Mouse (Mus musculus) bone marrow, adult 2 months (tissue): ENCODE results near the gene Ptma. TPM values are rescaled to one million over a fixed set of nuclear protein-coding genes. Genes with fewer than 3 reads are reported as not detected.

Experiments used
- H3K27ac ChIP-seq: fragments of 200-500 bp; 2 replicates; pipeline ENCODE4 v1.5.1; 2012; ENCODE audit warnings: low read depth, mild to moderate bottlenecking, control low read depth, inconsistent platforms, low read length; ENCODE audit not compliant: control insufficient read depth, poor library complexity, insufficient read depth
- H3K4me1 ChIP-seq: fragments of 200-500 bp; 2 replicates; pipeline ENCODE4 v1.6.1; 2011; ENCODE audit warnings: low read length; ENCODE audit not compliant: control insufficient read depth, insufficient read depth
- H3K4me3 ChIP-seq: fragments of 200-500 bp; replicated peaks from 2 replicates; pipeline ENCODE3; 2011; ENCODE audit warnings: mild to moderate bottlenecking, low read depth, low read length, control low read depth; ENCODE audit not compliant: control insufficient read depth
- CTCF ChIP-seq: fragments of 200-500 bp; IDR thresholded peaks from 2 replicates; pipeline ENCODE4 v1.5.1; 2011; ENCODE audit warnings: low read length, control low read depth; ENCODE audit not compliant: control insufficient read depth, insufficient read depth
- POLR2A ChIP-seq: fragments of 200-500 bp; IDR thresholded peaks from 2 replicates; pipeline ENCODE4 v1.6.1; 2011; ENCODE audit warnings: low read depth, mild to moderate bottlenecking, control low read depth, low read length, borderline replicate concordance; ENCODE audit not compliant: control insufficient read depth
- WGBS: fragments of 180-500 bp; shearing (Covaris S2); methylation state at CpG from one replicate; pipeline ENCODE4 v1.1.7; 2018; 5-methylcytosine and 5-hydroxymethylcytosine counted together
- polyA plus RNA-seq: library from polyadenylated mRNA; stranded (reverse); fragments of >200 nt; gene quantifications from 2 replicates; pipeline ENCODE4 v1.2.4, GENCODE M21; 2011; ENCODE audit warnings: low replicate concordance; ENCODE audit not compliant: missing spikeins, insufficient read depth, insufficient read length

Ptma gene
- polyA plus RNA-seq, 1 experiment = 1,395 TPM

GRCm38 (mm10) chr1:86527599-86528486, 1.3 kb downstream of the Ptma start:
- under 1% methylated on average over 89 of the region's 89 CpGs for WGBS
- H3K27ac ChIP-seq = peak overlapping the region; percentile 92
- peaks cover 4% of the 10 kb centered on the region; the same call in 1 of the 2 replicates for H3K4me1 ChIP-seq
- peak overlapping the region; percentile 86 for H3K4me3 ChIP-seq
- TF ChIP-seq CTCF = peak; percentile 60
- TF ChIP-seq POLR2A = peak; percentile 43; the same call in 1 of the 2 replicates

GRCm38 (mm10) chr1:86528571-86529180, 2.1 kb downstream of the Ptma start:
- Histone ChIP-seq H3K4me3 (peak overlapping the region; percentile 86), H3K27ac (peak overlapping the region; percentile 92), H3K4me1 (peaks cover 4% of the 10 kb centered on the region; the same call in 1 of the 2 replicates)
- TF ChIP-seq POLR2A (peak; percentile 18; the same call in 1 of the 2 replicates), CTCF (peak; percentile 37; the same call in 1 of the 2 replicates)
- WGBS = under 1% methylated on average over 15 of the region's 15 CpGs

GRCm38 (mm10) chr1:86529590-86529989, 3.1 kb downstream of the Ptma start:
- H3K27ac ChIP-seq = no peak overlapping the region
- no peak overlapping the region for H3K4me3 ChIP-seq
- peaks cover 2% of the 10 kb centered on the region; the same call in 1 of the 2 replicates for H3K4me1 ChIP-seq
- TF ChIP-seq CTCF = no peak
- no peak for TF ChIP-seq POLR2A
- WGBS = 10% methylated on average over 4 of the region's 4 CpGs

GRCm38 (mm10) chr1:86530871-86531546, 4.5 kb downstream of the Ptma start:
- no peak overlapping the region for H3K27ac ChIP-seq
- 46% methylated on average over 4 of the region's 4 CpGs for WGBS
- TF ChIP-seq CTCF = no peak
- no peak for TF ChIP-seq POLR2A
- H3K4me1 ChIP-seq = peaks cover 2% of the 10 kb centered on the region; the same call in 1 of the 2 replicates
- no peak overlapping the region for H3K4me3 ChIP-seq

GRCm38 (mm10) chr1:86531547-86532321, 5.2 kb downstream of the Ptma start:
- no peak overlapping the region for H3K4me3 ChIP-seq
- WGBS = 37% methylated on average over 13 of the region's 13 CpGs

GRCm38 (mm10) chr1:86532362-86533051, 6.0 kb downstream of the Ptma start:
- TF ChIP-seq POLR2A (no peak), CTCF (peak; percentile 93)
- 26% methylated on average over 11 of the region's 11 CpGs for WGBS
- H3K4me1 ChIP-seq = peaks cover 2% of the 10 kb centered on the region; the same call in 1 of the 2 replicates
- H3K27ac ChIP-seq = no peak overlapping the region
- H3K4me3 ChIP-seq = no peak overlapping the region

More at GRCm38 (mm10) chr1:86531547-86532321, 5.2 kb downstream of the Ptma start:
- peaks cover 2% of the 10 kb centered on the region; the same call in 1 of the 2 replicates for H3K4me1 ChIP-seq
- TF ChIP-seq POLR2A (no peak), CTCF (no peak)
- no peak overlapping the region for H3K27ac ChIP-seq

GRCm38 (mm10) chr1:86533411-86534130, 7.0 kb downstream of the Ptma start:
- 90% methylated on average over 6 of the region's 6 CpGs for WGBS
- Histone ChIP-seq H3K4me3 (no peak overlapping the region), H3K4me1 (peaks cover 2% of the 10 kb centered on the region; the same call in 1 of the 2 replicates), H3K27ac (no peak overlapping the region)
- TF ChIP-seq CTCF (no peak), POLR2A (no peak)
